Mouse (Mus musculus): ENCODE measurements around the gene Phf10. TPM values are rescaled to one million over a fixed set of nuclear protein-coding genes. Genes with fewer than 3 reads are reported as not detected.
A peak's percentile ranks its signal among the peaks of the same experiment; 100 is the strongest.
"Not testable (repeated sequence)": the region's sequence is repeated elsewhere in the genome, so short reads cannot be mapped to it uniquely, and the experiment has no call there.

Gene Phf10
- 30.0 and 31.3 TPM in 2 replicates for polyA plus RNA-seq (2014; fragmentation: Nextera tagmentation; extraction: Ambion mirVana)

DNA sequence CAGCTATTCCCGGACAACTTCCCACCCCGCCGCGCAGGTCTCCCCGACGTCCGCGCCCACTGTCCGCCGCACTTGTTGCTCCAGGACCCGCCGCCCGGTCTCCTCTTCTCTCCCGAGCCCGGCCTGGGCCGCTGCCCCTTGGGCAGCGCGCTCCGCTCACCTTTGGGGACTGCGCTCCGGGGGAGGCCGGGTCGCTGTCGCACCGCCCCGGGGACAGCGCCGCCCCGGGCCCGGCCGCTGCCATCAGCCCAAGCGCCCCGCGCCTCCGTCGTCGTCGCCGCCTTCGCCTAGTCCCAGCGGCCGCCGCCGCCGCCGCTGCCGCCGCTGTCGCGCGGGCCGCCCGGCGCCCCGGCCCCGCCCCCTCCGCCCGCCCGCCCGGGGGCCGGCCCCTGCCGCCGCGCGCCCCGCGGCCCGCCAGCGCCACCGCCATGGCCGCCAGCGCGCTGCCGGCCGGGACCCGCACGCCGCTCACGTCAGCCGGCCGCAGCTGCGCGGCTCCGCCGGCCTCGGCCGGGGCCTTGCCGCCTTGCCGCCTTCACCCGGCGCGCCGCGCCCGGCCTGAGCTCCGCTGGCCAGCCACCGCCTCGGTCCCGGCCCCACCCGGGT is at the start of gene Phf10:
Phf10 (minus strand) TSS at position 323 of the 606 bp plus-strand sequence.
- ATAC-seq (ENCODE audit: low FRiP score) (peak; percentile 84), DNase-seq (ENCODE audit: low spot score, missing footprints) (peak; percentile 93)
- H3K36me3 ChIP-seq (ENCODE audit: control insufficient read depth, insufficient read depth, low read length); H3K27me3 ChIP-seq (ENCODE audit: control insufficient read depth, insufficient read depth, low read length); H3K9me3 ChIP-seq (ENCODE audit: control insufficient read depth, low read length); H3K4me1 ChIP-seq (ENCODE audit: control insufficient read depth, insufficient read depth, low read length); H3K27ac ChIP-seq (ENCODE audit: low read depth, low read length): not testable (repeated sequence)
- peak within 1 kb of the TSS; percentile 66 for H3K4me2 ChIP-seq
- under 1% methylated on average over 38 of the region's 100 CpGs for WGBS
- peak within 1 kb of the TSS; percentile 74 for H3K9ac ChIP-seq (ENCODE audit: low read length)
- H3K4me3 ChIP-seq (ENCODE audit: low read depth, low read length): peak within 1 kb of the TSS; percentile 65

DNA sequence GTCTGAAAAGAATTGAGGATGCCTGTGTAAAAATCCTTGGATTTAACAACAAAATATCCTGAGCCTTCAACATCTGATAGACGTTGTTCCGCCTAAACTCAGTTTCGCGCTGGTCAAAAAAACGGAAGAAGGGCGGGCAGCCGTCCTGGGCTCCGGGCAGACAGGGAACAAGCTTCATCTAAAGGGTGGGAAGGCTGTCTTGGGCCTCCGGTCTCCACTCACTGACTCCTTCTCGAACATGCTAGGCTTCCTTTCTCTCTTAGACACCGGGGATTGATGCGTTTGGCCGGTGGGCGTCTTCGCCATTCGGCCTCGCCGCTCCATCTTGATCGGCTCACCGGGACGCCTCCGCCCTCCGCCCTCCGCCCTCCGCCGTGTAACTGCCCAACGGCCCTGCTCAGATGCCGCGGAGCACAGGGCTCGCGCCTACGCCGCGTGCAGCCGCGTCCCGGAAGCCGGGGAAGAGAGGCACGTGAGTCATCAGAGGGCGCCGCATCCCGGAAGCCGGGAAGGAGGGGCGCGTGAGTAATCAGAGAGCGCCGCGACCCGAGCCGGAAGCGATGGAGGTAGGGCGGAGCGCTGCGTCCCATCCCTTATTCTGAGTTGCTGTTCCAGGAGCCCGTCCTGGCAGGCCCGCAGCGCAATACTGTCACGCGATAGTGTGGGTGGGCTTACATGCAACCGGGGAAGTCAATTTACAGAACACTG is 48.8 kb upstream of the Phf10 start, which contains the start of gene Gm3435:
Gm3435 (plus strand) TSS at position 471 of the 708 bp plus-strand sequence.
- H3K9ac ChIP-seq (ENCODE audit: low read length); DNase-seq (ENCODE audit: low spot score, missing footprints); H3K9me3 ChIP-seq (ENCODE audit: control insufficient read depth, low read length); H3K27ac ChIP-seq (ENCODE audit: low read depth, low read length); H3K27me3 ChIP-seq (ENCODE audit: control insufficient read depth, insufficient read depth, low read length); H3K36me3 ChIP-seq (ENCODE audit: control insufficient read depth, insufficient read depth, low read length); H3K4me3 ChIP-seq (ENCODE audit: low read depth, low read length); H3K4me1 ChIP-seq (ENCODE audit: control insufficient read depth, insufficient read depth, low read length); H3K4me2 ChIP-seq: not testable (repeated sequence)
- ATAC-seq (ENCODE audit: low FRiP score): peak; percentile 98
- no CpG with 5 or more reads among the region's 60 CpGs for WGBS

DNA sequence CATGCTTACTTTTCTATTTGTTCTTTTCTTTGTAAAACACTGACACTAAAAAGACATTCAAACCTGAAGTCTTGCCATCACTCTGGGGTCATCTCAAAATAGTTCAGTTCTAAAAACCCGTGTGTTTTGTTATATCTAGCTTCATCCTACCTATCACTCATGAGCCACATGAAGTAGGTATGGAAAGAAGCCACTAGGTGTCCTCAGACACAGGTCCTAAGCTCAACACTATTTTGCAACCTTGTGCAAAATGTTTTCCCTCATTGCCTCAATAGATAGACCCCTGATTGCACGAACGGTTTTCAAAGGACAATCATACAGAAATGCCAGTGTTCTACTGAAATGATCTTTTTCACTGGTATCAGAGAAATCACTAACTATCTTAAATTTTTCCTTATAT is 48.0 kb upstream of the Phf10 start:
- not testable (repeated sequence) for H3K4me3 ChIP-seq (ENCODE audit: low read depth, low read length); H3K36me3 ChIP-seq (ENCODE audit: control insufficient read depth, insufficient read depth, low read length); H3K27me3 ChIP-seq (ENCODE audit: control insufficient read depth, insufficient read depth, low read length); H3K4me2 ChIP-seq; ATAC-seq (ENCODE audit: low FRiP score); H3K4me1 ChIP-seq (ENCODE audit: control insufficient read depth, insufficient read depth, low read length); DNase-seq (ENCODE audit: low spot score, missing footprints); H3K27ac ChIP-seq (ENCODE audit: low read depth, low read length); H3K9me3 ChIP-seq (ENCODE audit: control insufficient read depth, low read length); H3K9ac ChIP-seq (ENCODE audit: low read length)
- WGBS: no CpG with 5 or more reads among the region's 3 CpGs

DNA sequence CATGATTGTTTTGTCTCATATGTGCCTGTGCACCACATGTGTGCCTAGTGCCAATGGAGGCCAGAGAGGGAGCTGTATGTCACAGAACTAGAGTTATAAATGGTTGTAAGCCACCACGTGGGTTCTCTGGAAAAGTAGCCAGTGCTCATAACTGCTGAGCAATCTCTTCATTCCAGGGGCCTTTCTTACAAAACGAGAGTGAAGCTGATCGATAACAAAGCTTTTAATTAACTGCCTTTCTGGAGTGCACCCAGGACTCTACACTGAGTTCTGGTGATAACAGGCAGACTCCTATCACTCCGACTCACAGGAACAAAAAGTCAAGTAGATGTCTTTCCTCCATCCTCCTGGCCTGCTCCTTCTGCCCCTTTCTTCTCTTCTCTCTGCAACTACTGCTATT is 39.0 kb upstream of the Phf10 start:
- no CpG with 5 or more reads among the region's 4 CpGs for WGBS
- ATAC-seq (ENCODE audit: low FRiP score); H3K27ac ChIP-seq (ENCODE audit: low read depth, low read length); H3K4me2 ChIP-seq; H3K27me3 ChIP-seq (ENCODE audit: control insufficient read depth, insufficient read depth, low read length); H3K36me3 ChIP-seq (ENCODE audit: control insufficient read depth, insufficient read depth, low read length); H3K4me1 ChIP-seq (ENCODE audit: control insufficient read depth, insufficient read depth, low read length); H3K9me3 ChIP-seq (ENCODE audit: control insufficient read depth, low read length); H3K4me3 ChIP-seq (ENCODE audit: low read depth, low read length); H3K9ac ChIP-seq (ENCODE audit: low read length); DNase-seq (ENCODE audit: low spot score, missing footprints): not testable (repeated sequence)

DNA sequence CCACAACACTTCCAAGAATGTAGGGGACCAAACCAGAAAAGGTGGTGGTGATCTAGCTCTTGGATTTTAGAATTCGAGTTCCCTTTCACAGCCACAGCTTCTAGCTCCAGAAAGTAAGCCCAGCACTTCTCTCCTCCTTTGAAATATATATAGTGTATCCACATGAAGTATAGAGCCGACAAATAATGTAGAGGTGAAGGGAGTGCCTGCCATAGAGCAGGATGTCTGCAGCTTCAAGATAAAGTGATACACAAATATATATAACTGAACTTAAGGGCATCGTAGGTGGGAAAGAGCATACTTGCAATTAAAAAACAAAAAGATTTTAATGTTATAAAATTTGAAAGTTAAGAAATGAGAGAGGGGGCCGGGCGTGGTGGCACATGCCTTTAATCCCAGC is 33.1 kb upstream of the Phf10 start:
- not testable (repeated sequence) for H3K36me3 ChIP-seq (ENCODE audit: control insufficient read depth, insufficient read depth, low read length); H3K4me2 ChIP-seq; DNase-seq (ENCODE audit: low spot score, missing footprints); H3K4me1 ChIP-seq (ENCODE audit: control insufficient read depth, insufficient read depth, low read length); ATAC-seq (ENCODE audit: low FRiP score); H3K4me3 ChIP-seq (ENCODE audit: low read depth, low read length); H3K27me3 ChIP-seq (ENCODE audit: control insufficient read depth, insufficient read depth, low read length); H3K9ac ChIP-seq (ENCODE audit: low read length); H3K27ac ChIP-seq (ENCODE audit: low read depth, low read length); H3K9me3 ChIP-seq (ENCODE audit: control insufficient read depth, low read length)
- WGBS: no CpG with 5 or more reads among the region's 5 CpGs

DNA sequence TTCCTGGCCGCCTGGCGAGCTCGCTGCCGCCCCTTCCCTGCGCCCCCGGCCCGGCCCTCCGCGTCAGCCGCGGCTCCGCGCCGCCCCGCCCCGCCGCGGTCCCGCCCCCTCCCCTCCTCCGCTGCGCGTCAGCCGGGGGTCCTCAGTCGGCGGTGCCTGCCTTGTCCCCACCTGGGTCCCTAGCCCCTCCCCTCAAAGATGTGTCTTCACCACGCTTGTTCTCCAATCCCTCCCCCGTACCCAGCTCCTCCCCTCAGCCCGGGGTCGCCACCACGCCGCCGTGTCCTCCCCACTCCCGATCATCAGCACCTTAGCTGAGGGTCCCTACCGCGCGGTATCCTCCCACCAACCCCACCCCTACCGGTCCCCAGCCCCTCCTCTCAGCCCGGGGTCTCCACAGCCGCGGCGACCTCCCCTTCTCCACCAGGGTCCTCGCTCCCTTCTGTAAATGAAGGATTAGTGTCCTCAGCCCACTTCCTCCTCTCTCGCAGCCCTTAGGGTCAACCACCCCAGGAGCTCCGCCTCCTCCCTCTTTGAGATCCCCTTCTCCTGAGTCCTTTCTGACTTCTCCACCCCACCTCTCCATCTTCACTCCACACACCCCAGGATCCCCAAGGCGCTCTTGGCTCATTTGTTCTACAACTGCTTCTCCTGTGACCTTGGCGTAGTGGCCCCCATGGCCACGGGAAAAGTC is 32.2 kb upstream of the Phf10 start:
- not testable (repeated sequence) for H3K9me3 ChIP-seq (ENCODE audit: control insufficient read depth, low read length); H3K9ac ChIP-seq (ENCODE audit: low read length); H3K27ac ChIP-seq (ENCODE audit: low read depth, low read length); H3K27me3 ChIP-seq (ENCODE audit: control insufficient read depth, insufficient read depth, low read length); DNase-seq (ENCODE audit: low spot score, missing footprints); H3K4me3 ChIP-seq (ENCODE audit: low read depth, low read length); H3K36me3 ChIP-seq (ENCODE audit: control insufficient read depth, insufficient read depth, low read length); H3K4me1 ChIP-seq (ENCODE audit: control insufficient read depth, insufficient read depth, low read length); H3K4me2 ChIP-seq
- WGBS: no CpG with 5 or more reads among the region's 47 CpGs
- peak; percentile 92 for ATAC-seq (ENCODE audit: low FRiP score)

DNA sequence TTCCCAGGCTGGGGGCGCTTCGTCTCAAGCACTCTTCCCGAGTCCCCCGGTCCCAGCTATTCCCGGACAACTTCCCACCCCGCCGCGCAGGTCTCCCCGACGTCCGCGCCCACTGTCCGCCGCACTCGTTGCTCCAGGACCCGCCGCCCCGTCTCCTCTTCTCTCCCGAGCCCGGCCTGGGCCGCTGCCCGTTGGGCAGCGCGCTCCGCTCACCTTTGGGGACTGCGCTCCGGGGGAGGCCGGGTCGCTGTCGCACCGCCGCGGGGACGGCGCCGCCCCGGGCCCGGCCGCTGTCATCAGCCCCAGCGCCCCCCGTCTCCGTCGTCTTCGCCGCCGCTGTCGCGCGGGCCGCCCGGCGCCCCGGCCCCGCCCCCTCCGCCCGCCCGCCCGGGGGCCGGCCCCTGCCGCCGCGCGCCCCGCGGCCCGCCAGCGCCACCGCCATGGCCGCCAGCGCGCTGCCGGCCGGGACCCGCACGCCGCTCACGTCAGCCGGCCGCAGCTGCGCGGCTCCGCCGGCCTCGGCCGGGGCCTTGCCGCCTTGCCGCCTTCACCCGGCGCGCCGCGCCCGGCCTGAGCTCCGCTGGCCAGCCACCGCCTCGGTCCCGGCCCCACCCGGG is 31.6 kb upstream of the Phf10 start:
- ATAC-seq (ENCODE audit: low FRiP score): peak; percentile 86
- not testable (repeated sequence) for H3K4me1 ChIP-seq (ENCODE audit: control insufficient read depth, insufficient read depth, low read length); DNase-seq (ENCODE audit: low spot score, missing footprints); H3K9ac ChIP-seq (ENCODE audit: low read length); H3K36me3 ChIP-seq (ENCODE audit: control insufficient read depth, insufficient read depth, low read length); H3K27me3 ChIP-seq (ENCODE audit: control insufficient read depth, insufficient read depth, low read length); H3K4me3 ChIP-seq (ENCODE audit: low read depth, low read length); H3K9me3 ChIP-seq (ENCODE audit: control insufficient read depth, low read length); H3K4me2 ChIP-seq; H3K27ac ChIP-seq (ENCODE audit: low read depth, low read length)
- no CpG with 5 or more reads among the region's 98 CpGs for WGBS

DNA sequence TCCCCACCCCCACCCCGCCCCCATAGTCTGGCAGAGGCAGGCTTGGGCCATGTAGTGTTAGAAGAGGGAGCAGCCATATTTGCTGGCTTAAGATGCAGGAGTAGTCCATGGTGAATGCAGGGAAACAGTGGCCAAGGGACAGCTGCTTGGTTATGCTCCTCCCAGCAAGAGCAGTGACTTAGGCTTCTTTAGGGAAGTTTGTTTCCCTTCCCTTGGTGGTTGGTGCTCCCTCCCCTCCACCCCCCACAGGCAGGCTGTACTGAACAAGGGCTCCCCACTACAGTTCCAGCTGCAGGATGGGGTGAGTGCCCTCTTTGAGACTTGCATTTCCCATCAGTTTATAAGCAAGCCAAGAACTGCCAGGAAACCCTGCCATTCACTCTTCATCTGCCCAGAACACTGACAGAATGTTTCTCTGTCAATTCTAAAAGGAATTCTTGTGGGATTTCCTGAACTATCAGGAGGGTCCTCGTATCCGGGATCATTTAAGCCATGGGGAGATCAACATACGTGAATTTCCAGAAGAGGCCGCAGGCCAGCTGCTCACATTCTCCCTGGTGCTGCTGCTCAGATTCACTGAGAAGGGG is 29.1 kb upstream of the Phf10 start:
- not testable (repeated sequence) for H3K4me1 ChIP-seq (ENCODE audit: control insufficient read depth, insufficient read depth, low read length); H3K27me3 ChIP-seq (ENCODE audit: control insufficient read depth, insufficient read depth, low read length); H3K4me3 ChIP-seq (ENCODE audit: low read depth, low read length); H3K4me2 ChIP-seq; ATAC-seq (ENCODE audit: low FRiP score); H3K27ac ChIP-seq (ENCODE audit: low read depth, low read length); H3K9me3 ChIP-seq (ENCODE audit: control insufficient read depth, low read length); H3K36me3 ChIP-seq (ENCODE audit: control insufficient read depth, insufficient read depth, low read length); H3K9ac ChIP-seq (ENCODE audit: low read length); DNase-seq (ENCODE audit: low spot score, missing footprints)
- 79% methylated on average over 4 of the region's 5 CpGs for WGBS

Measured in midbrain, embryonic 11.5 days (tissue).